Mouse (Mus musculus) right cerebral cortex, postnatal 36 days (tissue): ENCODE measurements at regions not wholly inside any gene's neighbourhood (a gene's known extent, or its start where the extent isn't known, plus 50 kb on each side); places are given as distances from the start of the nearest gene placed in this dataset.

Experiments
- DNase-seq, 2 experiments: peaks; one replicate each; pipeline ENCODE4 v3.0.0; 2022; ENCODE audit warnings: low spot score in 2 of 2, mixed read lengths in 1 of 2

DNA sequence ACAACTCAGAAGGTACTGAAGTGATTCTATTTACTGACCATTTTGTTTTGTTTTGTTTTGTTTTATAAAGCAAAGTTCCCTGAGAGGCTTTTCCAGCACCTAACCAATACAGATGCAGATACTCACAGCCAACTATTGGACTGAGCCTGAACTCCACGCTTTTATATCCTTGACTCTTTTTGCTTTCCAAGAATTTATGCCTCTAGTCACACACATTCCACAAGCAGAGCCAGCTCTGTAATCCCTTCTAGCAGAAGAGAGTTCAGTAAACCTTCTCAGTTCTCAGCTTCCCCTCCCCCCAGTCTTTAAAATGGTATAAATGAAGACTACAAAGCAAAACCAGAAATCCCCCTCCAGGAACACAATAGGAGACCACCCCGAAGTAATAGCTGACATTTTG lies 269.0 kb upstream of the 1700003H04Rik start:
- DNase-seq = no peak

DNA sequence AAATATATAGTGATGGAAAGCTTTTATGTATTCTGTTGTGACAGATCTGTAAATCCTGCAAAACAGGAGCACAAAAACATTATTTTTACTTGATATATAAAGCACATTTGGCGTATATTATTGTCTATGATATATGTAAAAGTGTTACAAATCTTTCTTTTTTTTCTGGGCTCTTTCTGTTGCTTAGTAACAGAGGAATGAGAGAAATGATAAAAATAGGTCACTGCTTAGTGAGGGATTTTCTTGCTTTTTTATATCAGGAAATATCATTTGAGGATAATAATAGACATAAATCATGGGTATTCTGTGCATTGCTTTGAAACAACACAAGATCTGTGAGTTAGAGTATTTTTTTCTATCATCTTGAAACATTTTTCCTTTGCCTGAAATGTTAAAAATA lies 239.7 kb upstream of the 1700003H04Rik start:
- DNase-seq = no peak

DNA sequence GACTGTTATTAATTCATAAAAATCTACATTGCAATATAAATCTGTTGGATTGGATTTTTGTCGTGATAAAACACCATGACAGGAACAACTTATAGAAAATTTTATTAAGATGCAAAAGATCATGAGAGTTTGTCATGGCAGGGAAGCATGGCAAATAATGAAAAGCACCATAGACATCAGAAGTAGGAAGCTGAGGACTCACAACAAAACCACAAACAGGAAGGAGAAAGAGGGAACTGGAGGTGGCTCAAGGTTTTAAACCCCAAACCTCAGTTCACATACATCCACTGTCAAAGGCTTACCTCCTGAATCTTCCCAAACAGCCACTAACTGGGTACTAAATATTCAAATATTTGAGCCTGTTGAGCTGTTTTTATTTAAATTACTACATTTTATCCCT lies 226.0 kb upstream of the 1700003H04Rik start:
- DNase-seq = no peak

DNA sequence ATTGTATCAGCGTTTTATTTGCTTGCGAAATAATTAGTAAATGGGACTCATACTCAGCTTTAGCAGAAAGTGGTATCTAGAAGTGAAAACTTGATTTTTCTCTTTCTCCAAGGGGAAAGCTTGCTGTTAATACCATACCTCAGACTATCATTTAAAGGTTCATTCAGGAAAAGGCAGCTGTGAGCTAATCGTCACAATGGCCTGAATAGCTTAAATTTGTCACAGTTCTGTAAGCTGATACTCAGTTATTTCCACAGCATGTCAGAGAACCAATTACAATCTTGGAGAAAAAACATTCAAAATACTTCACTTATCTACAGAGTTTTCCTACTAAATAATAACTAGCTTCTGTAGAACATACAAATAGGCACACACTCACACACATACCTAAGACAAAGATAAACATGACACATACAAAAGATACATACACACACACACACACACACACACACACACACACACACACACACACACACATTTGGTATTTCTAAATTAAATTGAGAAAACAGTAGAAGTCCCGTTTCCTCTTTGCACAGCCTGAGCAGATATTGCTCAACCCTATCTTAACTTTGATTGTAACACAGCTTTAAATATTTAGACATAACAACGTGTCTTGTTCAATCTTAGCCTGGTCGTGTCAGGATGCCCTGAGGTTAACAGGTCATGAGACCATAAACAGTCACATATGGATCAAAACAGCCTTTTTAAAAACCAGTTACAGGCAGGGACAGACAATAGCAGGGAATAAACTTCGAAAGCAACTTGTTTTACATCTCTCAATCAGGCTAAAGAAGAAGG lies 208.5 kb upstream of the 1700003H04Rik start:
- DNase-seq = no peak

DNA sequence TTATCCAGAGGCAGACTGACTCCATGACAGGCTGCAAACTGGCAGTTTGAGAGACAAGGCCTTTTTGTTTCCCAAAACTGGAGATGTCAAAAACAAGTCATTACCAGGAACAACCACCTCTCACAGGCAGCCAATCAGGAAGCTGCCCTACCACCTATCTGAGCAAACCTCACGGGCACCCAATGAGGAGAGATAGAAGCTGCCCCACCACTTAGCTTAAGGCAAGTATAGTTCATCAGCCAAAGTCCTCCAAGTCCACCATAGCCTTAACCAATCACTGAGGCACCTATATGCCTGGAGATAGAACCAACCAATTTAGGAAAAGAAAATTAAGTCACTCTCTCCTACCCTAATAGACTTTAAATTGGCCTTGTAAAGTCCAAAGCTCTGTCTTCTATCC lies 207.3 kb upstream of the 1700003H04Rik start:
- DNase-seq = no peak

DNA sequence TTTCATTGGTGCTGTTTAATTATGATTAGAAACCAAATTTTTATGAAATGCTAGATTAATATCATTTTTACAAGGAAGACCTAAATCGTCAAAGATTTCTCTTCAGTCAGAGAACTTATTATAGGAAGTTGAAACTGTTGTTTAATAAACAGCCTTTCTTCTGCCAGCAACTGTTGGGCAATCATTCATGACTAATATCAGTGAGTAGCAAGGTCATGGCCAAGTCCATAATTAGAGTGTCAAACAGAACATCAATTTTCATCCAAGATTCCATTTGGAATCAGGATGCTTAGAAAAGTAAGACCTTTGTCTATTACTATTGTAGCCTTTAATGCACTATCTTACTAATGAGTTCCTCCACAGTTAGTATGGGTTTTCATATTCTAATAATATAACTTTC lies 189.4 kb upstream of the 1700003H04Rik start:
- DNase-seq = no peak

DNA sequence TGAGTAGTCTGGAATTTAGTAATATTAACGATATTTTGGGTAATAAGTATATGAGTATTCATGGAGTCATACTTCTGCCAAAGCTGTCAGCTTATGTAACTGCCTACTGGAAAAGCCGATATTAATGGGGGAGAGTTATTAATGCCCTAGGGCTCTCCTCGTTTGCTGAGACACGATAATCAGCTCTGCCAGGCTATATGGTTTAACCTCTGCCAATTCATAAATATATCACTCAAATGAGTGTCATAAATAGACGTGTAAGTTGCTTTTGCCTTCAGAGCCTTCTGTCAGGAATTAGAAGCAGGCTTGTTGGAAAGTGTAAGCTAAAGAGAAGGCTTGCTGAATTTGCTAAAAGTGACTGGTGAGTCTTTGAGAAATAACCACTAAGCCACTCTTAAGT lies 188.4 kb upstream of the 1700003H04Rik start:
- DNase-seq = no peak

DNA sequence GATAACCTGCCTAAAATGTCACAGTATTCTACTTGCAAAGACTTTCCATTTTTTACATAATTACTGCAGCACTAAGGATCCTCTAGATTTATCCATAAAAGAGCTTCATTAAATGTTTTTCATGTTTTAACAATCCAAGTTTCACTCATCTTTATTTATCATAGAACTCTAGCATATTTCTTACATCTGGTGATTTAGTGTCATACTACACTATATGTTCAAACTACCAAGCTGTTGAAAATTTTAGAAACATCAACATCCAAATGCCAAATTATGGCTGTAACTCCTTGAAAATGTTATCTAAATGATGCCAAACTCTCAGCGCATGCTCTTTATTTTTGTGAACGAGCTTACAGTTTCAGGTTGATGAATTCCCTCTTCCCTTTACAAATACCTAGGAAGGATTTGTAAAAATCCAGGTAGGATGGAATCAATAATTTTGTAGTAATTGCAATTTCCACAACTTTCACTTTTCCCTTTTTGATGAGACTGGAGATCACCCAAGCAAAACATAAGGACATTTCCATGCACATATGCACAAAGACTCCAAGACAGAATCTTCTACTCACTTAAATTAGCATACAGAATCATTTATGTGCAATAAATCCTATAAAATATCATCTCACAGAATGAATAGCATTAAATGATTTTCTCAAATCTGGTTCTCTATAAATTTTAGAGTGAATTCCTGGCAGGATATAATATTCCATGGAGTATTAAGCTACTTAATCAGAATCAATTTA lies 175.0 kb upstream of the 1700003H04Rik start:
- DNase-seq = no peak

DNA sequence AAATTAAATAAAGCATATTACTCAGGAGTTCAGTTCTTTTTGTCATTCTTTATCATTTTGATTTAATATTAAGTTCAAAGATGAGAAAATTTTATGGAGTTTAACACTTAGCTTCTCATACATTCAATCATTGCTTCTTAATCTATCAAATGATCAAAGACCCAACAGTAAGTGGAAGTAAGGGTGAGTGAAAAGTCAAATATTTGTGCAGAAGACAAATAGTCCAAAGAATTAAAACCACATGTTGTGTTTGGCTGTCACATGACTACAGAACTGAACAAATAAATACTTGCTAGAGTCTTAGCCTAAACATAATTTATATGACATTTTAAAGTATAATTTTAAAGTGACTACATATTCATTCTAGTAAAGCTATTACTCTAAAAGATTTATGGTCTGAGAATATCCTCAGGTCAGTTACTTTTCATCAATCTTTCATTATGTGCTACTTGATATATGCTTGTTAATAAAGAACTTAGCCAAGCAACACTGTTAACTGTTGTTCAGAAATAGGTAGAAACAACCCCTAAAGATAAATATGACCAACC lies 171.7 kb upstream of the 1700003H04Rik start:
- DNase-seq = no peak

DNA sequence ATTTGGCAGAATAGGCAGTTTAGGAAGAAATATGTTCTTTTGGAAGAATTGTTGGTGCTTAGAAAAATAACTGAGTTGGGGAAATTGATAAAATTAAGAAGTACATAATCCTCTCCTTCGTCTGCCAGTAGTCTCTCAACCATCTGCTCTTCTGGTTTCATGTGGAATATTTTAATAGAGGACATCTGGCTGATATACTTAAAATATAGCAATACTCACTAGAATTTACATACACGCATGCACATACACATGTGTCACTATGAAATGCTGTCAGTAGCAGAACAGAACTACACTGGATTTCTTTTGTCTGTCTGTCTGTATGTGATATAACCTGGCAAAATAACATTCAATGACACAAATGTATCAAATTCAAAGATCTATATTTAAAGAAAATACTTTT lies 168.4 kb upstream of the 1700003H04Rik start:
- no peak for DNase-seq

DNA sequence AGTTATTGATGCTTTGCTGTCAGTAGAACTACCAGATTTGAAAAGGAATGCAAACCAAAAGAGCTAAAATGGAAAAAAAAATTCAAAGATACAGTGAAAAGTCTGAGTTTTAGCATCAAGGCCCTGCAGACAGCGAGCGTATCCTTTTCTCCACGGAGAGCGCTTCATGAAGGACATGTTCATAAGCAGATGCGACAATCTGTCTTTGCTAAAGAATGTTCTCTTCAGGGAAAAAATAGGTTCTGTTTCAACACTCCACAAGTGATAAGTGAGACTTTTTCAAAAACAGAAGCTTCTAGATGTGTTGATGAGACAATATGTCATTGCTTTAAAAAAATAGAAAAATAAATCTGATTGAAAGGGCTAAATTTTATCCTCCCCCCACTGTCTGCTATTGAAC lies 147.4 kb upstream of the 1700003H04Rik start:
- peak in 1 of 2 experiments; percentile 10 for DNase-seq

DNA sequence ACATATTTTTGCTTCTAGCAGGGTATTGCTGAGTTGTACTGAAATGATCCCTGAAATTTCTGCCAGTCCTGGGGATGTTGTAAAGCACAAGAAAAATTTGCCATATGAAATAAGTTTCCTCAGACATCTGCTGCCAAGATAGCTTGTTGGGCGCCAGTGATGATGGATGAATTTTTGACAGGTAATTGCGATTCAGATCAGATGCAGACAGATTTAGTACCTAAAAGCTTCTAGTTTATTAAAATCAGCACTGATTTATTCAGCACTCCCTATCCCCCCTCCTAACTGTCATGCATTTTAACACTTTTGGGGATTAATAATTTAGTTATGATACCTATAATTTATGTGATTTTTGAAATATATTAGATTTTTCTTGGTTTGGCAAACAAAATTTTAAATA lies 131.3 kb upstream of the 1700003H04Rik start:
- DNase-seq = no peak

DNA sequence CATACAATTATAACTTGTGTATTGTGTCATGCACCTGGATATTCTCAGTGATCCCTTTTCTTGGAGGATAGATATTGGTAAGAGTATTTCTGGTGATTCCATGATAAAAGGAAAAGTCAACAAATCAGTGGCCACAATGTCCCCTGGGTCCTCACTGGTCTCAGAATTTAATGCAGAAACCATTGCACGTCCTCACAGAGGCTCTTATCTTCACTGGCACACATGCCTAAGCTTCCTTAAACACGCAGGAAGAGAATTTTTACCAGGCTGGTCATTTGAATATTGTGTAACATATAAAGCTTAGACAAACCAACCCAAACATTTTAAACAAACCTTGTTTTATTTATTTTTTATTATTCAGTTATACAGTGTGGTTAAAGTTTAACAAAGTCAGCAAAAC lies 92.7 kb upstream of the 1700003H04Rik start:
- DNase-seq = no peak

DNA sequence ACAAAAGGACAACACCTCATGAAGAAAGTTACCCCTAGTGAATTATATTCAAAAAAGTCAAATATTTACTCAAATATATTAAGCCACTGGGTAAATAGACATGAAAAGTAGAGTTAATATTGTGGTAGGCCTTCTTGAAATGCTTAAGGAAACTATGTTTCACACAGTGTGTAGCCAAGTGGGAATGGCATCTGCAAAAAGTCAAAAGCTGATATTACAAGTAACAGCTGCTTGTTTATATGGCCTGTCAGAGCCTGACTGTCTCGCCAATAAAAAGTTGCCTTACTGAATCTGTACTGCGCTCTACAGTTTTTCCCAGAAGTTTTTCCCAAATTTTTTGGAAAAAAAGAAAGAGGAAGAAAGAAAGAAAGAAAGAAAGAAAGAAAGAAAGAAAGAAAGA lies 77.3 kb upstream of the 1700003H04Rik start:
- DNase-seq = no peak

DNA sequence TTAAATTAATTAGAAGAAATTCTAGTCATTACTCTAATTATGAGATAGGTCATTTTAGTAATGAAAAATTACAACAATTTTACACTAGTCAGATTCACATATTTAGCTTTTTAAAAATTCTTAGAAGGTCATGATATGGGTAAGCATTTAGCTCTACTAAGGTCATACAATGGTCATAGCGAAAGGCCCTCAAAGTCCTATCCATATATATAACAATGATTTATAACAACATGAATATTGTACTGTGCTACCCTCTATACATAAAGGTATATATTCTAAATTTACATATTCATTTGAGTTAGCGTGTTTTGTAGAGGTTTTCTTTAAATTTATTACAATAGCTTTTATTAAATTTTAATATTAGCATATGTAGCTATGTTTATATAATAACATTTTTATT lies 52.5 kb upstream of the 1700003H04Rik start:
- no peak for DNase-seq
